Mouse (Mus musculus): ENCODE results near the gene Nfatc2ip. TPM values are rescaled to one million over a fixed set of nuclear protein-coding genes. Genes with fewer than 3 reads are reported as not detected.
A peak's percentile ranks its signal among the peaks of the same experiment; 100 is the strongest.

Nfatc2ip gene
- polyA plus RNA-seq, 1 experiment from 2014 or later: 1.0 TPM

DNA sequence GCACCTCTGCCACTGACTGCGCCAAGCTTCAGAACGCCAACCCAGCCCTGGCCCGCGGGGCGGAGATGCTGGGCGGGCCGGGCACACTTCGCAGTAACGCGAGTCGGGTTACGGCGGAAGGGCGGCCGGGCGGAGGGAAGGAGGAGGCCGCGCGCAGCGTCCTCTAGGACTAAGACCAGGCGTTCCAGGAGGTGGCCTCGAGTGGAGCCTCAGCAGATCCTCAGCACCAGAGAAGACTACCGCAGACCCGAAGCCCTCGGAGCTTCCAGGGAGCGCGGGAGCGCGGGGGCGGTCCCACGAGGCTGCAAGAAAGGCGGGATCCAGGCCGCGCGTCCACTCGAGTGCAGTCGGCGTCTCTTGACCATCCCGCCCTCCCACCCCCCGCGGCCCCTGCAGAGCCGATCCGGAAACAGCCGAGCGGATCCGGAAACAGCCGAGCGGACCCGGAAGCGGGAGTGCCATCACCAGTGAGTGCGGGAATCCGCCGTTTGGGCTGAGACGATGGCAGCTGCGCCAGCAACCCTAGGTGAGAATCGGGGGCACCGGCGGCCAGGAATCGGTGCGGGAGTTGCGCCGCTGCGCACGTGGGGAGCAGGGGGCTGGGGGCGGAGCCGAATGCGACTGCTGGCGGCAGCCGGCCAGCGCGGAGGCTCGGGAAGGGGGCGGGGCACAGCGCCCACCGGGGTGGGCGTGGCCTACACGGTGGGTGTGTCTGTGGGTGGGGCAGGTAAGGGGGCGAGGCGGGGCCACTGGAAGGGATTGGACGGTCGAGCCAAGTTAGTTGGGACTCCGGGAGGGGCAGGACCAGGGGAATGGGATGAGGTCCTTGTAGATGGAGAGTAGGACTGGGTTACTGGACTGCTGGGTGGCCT is 32.3 kb upstream of the Nfatc2ip start, which contains the start of gene Rabep2:
Gene Rabep2, plus strand, starts transcription at position 129 of the 872 bp plus-strand sequence.
- Histone ChIP-seq H3K4me3 (peak within 1 kb of the TSS; percentile 75), H3K9me3 (no peaks in the 10 kb centered on the region), H3K27me3 (replicated peaks) (no peaks in the 10 kb centered on the region), H3K4me1 (peaks cover 18% of the 10 kb centered on the region), H3K27ac (replicated peaks) (peak within 1 kb of the TSS; percentile 91), H3K4me2 (peak within 1 kb of the TSS; percentile 72), H3K9ac (peak within 1 kb of the TSS; percentile 88), H3K36me3 (peaks cover 21% of the 10 kb centered on the region)
- peak; percentile 89 for ATAC-seq (ENCODE audit: extremely low read depth, insufficient number of reproducible peaks, low FRiP score, low TSS enrichment)
- under 1% methylated on average over 81 of the region's 82 CpGs for WGBS

DNA sequence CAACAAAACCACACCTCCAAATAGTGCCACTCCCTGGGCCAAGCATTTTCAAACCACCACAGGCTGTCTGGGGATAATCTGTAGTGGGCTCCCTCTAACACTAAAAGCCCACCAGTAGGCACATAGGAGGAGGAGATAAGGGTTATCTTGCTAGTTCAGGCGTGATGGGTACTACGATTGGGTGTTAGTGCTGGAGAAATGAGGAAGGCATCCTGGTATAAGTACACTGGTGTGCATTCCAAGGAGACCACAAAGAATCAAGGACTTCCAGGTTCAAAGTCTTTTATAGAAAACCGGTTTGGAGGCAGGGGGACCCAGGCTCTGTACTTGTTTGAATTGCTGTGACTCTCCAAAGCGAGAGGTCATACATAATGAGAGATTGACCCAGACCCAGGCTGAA is 31.6 kb upstream of the Nfatc2ip start:
- Histone ChIP-seq H3K27me3 (replicated peaks) (no peaks in the 10 kb centered on the region), H3K27ac (replicated peaks) (peak overlapping the region; percentile 91), H3K4me1 (peaks cover 18% of the 10 kb centered on the region), H3K4me2 (peak overlapping the region; percentile 72), H3K36me3 (peaks cover 16% of the 10 kb centered on the region), H3K9me3 (no peaks in the 10 kb centered on the region), H3K4me3 (peak overlapping the region; percentile 75), H3K9ac (peak overlapping the region; percentile 88)
- ATAC-seq (ENCODE audit: extremely low read depth, insufficient number of reproducible peaks, low FRiP score, low TSS enrichment): no peak
- WGBS: 8% methylated on average over 4 of the region's 4 CpGs

DNA sequence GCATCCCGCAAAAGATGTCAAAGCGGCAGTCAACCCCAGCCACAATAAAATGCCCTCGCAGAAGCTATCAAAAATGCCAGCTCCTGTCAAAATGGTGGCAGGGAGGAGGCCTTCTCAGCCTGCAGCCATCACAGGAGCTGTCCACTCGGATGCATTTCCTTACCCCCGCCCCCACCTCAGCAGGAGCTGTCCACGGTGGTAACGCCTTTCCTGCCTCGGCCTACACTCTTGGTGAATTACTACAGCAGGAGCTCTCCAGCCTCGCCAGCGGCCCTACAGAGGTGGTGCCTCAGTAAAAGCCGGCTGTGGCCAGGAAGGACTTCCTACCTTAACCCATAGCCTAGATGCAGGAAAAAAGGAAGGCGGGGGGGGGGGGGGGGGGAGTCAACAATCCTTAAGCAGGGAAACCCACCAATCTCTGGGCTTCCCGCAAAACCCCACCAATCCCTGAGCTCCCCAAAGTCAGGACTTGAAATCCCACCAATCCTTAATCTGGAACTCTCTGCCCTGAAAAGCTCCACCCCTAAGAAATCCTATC is 30.9 kb upstream of the Nfatc2ip start:
- ATAC-seq (ENCODE audit: extremely low read depth, insufficient number of reproducible peaks, low FRiP score, low TSS enrichment): no peak
- no peaks in the 10 kb centered on the region for H3K27me3 ChIP-seq (replicated peaks)
- no peaks in the 10 kb centered on the region for H3K9me3 ChIP-seq
- H3K9ac ChIP-seq: no peak overlapping the region
- WGBS: 35% methylated on average over 12 of the region's 13 CpGs
- no peak overlapping the region for H3K27ac ChIP-seq (replicated peaks)
- H3K36me3 ChIP-seq: peaks cover 13% of the 10 kb centered on the region
- H3K4me3 ChIP-seq: no peak overlapping the region
- peaks cover 18% of the 10 kb centered on the region for H3K4me1 ChIP-seq
- no peak overlapping the region for H3K4me2 ChIP-seq

DNA sequence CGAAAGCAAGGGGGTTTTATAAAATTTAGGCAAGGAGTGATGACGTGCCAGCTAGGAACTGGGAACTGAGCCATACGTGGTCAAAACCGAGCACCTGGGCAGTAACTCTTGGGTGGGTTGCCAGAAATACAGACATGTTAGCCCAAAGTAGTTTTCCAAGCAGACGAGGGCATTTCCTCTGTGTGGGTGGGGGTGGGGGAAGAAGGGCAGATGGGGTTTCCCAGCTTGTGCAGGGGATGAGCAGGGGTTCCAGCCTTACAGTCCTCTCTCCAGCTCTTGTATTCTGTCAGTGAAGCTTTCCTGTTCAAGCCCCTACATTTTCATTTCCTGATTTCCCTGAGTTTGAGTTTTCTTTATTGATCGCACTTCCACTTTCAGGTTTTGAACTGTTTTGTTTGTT is 27.6 kb upstream of the Nfatc2ip start:
- Histone ChIP-seq H3K9me3 (no peaks in the 10 kb centered on the region), H3K4me3 (no peak overlapping the region), H3K9ac (no peak overlapping the region), H3K4me1 (peaks cover 8% of the 10 kb centered on the region), H3K4me2 (no peak overlapping the region), H3K27ac (replicated peaks) (no peak overlapping the region), H3K36me3 (no peaks in the 10 kb centered on the region), H3K27me3 (replicated peaks) (no peaks in the 10 kb centered on the region)
- 61% methylated on average over 6 of the region's 6 CpGs for WGBS
- ATAC-seq (ENCODE audit: extremely low read depth, insufficient number of reproducible peaks, low FRiP score, low TSS enrichment): no peak

DNA sequence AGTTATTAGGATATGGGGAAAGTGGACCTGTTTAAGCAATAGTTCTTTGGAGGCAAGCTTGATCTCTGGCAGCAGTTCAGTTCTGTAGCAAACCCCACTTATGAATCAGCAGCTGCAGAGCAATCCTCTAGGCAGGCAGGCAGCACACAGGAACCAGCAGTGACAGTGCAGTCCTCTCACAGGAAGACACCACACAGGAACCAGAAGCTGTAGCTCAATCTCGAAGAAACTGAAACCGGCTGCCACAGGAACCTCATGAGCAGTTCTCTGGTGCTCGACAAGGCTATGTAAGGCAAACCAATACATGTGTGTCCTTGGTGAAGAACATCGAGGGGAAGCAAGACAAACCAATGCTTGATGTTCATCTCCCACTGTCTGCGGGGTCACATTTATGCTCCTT is 25.2 kb upstream of the Nfatc2ip start:
- Histone ChIP-seq H3K4me2 (no peak overlapping the region), H3K4me3 (no peak overlapping the region), H3K4me1 (no peaks in the 10 kb centered on the region), H3K27ac (replicated peaks) (no peak overlapping the region), H3K9me3 (no peaks in the 10 kb centered on the region), H3K27me3 (replicated peaks) (no peaks in the 10 kb centered on the region), H3K9ac (no peak overlapping the region), H3K36me3 (no peaks in the 10 kb centered on the region)
- WGBS: 81% methylated on average over 5 of the region's 5 CpGs
- no peak for ATAC-seq (ENCODE audit: extremely low read depth, insufficient number of reproducible peaks, low FRiP score, low TSS enrichment)

DNA sequence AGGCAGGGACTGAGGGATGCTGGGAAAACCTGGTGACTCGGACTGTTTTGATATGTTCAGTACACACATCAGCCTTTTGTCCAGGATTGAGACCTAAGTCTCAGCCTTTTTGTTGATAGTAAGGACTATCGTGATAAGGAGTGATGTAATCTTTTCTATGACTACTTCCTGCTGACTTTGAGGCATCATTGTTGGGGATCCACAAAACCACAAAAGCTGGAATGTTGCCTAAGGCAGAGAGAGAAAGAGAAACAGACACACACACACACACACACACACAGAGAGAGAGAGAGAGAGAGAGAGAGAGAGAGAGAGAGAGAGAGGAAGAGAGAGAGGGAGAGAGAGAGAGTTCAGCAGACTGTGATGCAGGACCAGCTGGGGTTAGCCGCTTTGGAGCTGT is 22.0 kb upstream of the Nfatc2ip start:
- H3K4me1 ChIP-seq: no peaks in the 10 kb centered on the region
- H3K27me3 ChIP-seq (replicated peaks): 0 out of 2 replicates have a peak, but pooled peaks cover 6% of the 10 kb centered on the region
- 55% methylated on average over 3 of the region's 3 CpGs for WGBS
- no peak overlapping the region for H3K4me2 ChIP-seq
- no peaks in the 10 kb centered on the region for H3K36me3 ChIP-seq
- no peak for ATAC-seq (ENCODE audit: extremely low read depth, insufficient number of reproducible peaks, low FRiP score, low TSS enrichment)
- H3K27ac ChIP-seq (replicated peaks): no peak overlapping the region
- H3K9ac ChIP-seq: no peak overlapping the region
- H3K4me3 ChIP-seq: no peak overlapping the region
- no peaks in the 10 kb centered on the region for H3K9me3 ChIP-seq

DNA sequence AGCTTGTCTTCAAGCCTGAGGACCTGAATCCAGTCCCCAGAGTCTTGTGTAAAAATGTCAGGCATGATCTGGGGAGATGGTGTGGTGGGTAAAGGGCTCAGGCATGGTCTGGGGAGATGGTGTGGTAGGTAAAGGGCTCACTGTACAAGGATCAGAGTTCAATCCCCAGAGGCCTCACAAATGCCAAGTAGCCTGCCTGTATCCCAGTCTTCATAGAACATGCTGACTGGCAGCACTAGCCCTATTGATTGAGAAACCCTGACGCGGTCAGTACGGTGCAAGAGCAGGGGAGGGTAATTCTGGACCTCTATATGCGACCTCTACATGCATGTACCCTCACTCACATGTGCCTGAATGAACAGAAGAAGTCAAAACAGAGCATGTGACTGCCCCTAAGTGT is 21.1 kb upstream of the Nfatc2ip start:
- no peak for ATAC-seq (ENCODE audit: extremely low read depth, insufficient number of reproducible peaks, low FRiP score, low TSS enrichment)
- Histone ChIP-seq H3K4me1 (no peaks in the 10 kb centered on the region), H3K9me3 (no peaks in the 10 kb centered on the region), H3K27ac (replicated peaks) (no peak overlapping the region), H3K27me3 (replicated peaks) (0 out of 2 replicates have a peak, but pooled peaks cover 6% of the 10 kb centered on the region), H3K4me3 (no peak overlapping the region), H3K4me2 (no peak overlapping the region), H3K36me3 (no peaks in the 10 kb centered on the region), H3K9ac (no peak overlapping the region)
- 80% methylated on average over 4 of the region's 4 CpGs for WGBS

DNA sequence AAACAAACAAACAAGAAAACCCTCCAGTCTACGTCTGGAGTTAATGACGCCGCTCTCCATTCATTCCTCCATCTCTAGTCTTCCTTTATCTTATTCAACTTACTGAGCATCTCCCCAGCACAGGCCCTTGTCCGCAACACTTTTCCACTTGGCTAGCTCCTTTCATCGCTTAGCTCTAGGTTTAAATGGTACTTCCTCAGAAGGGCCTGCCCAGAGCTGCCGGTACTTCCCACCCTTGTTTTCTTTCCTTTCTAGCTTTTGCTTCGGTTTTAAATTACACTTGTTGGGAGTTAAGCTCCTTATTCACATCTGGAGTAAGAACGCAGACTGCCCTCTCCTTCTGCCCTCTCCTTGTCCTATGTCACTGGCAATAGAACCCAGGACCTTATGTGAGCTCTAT is 20.5 kb upstream of the Nfatc2ip start:
- Histone ChIP-seq H3K4me1 (no peaks in the 10 kb centered on the region), H3K27ac (replicated peaks) (no peak overlapping the region), H3K27me3 (replicated peaks) (0 out of 2 replicates have a peak, but pooled peaks cover 6% of the 10 kb centered on the region), H3K9me3 (no peaks in the 10 kb centered on the region), H3K9ac (no peak overlapping the region), H3K4me3 (no peak overlapping the region), H3K4me2 (no peak overlapping the region), H3K36me3 (no peaks in the 10 kb centered on the region)
- ATAC-seq (ENCODE audit: extremely low read depth, insufficient number of reproducible peaks, low FRiP score, low TSS enrichment): no peak
- WGBS: 48% methylated on average over 8 of the region's 8 CpGs

DNA sequence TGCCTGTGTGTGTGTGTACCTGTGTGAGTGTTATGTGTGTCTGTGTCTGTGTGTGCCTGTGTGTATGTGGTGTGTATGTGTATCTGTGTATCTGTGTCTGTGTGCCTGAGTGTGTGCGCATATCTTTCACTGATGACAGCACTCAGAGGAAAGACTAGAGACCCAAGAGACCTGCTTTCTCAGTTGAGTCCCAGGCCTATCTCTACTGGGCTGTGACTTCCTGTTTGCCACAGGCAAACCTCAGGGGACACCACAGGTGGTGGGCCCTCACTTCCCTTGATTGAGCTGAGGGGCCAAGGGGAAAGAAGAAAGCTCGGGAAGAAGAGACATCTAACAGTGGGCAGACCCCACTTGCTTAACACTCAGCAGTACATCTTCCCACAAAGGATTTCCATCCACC is 20.1 kb upstream of the Nfatc2ip start:
- 45% methylated on average over 2 of the region's 2 CpGs for WGBS
- ATAC-seq (ENCODE audit: extremely low read depth, insufficient number of reproducible peaks, low FRiP score, low TSS enrichment): no peak

DNA sequence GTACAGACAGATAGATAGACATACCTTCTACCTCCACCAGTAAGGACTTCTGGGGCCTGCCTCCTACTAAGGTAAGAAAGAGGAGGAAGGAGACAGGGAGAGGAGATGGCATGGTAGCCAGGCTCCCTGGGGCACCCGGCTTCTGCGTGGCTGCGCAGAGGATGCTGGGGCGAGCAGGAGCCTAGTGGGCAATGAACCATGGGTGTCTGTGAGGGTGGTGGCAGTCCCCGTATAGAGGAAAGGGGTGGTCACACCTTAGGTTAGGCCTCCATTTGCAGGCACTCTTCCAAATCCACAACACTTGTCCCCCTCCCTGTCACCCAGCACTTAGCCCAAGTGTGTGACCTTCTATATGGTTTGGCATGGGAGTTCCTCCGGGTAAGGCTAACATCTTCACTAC is 18.2 kb upstream of the Nfatc2ip start, which contains the start of gene Cd19:
Gene Cd19, minus strand, starts transcription at position 165 of the 400 bp plus-strand sequence.
- Histone ChIP-seq H3K4me1 (no peaks in the 10 kb centered on the region), H3K4me2 (no peak within 1 kb of the TSS), H3K9ac (no peak within 1 kb of the TSS), H3K4me3 (no peak within 1 kb of the TSS), H3K36me3 (no peaks in the 10 kb centered on the region), H3K27ac (replicated peaks) (no peak within 1 kb of the TSS), H3K27me3 (replicated peaks) (peaks cover 14% of the 10 kb centered on the region; the same call in 1 of the 2 replicates), H3K9me3 (no peaks in the 10 kb centered on the region)
- WGBS: 89% methylated on average over 6 of the region's 6 CpGs
- ATAC-seq (ENCODE audit: extremely low read depth, insufficient number of reproducible peaks, low FRiP score, low TSS enrichment): no peak

More for the DNA sequence above, 20.1 kb upstream of the Nfatc2ip start:
- Histone ChIP-seq H3K9me3 (no peaks in the 10 kb centered on the region), H3K36me3 (no peaks in the 10 kb centered on the region), H3K27ac (replicated peaks) (no peak overlapping the region), H3K27me3 (replicated peaks) (peaks cover 8% of the 10 kb centered on the region; the same call in 1 of the 2 replicates), H3K9ac (no peak overlapping the region), H3K4me1 (no peaks in the 10 kb centered on the region), H3K4me3 (no peak overlapping the region), H3K4me2 (no peak overlapping the region)

DNA sequence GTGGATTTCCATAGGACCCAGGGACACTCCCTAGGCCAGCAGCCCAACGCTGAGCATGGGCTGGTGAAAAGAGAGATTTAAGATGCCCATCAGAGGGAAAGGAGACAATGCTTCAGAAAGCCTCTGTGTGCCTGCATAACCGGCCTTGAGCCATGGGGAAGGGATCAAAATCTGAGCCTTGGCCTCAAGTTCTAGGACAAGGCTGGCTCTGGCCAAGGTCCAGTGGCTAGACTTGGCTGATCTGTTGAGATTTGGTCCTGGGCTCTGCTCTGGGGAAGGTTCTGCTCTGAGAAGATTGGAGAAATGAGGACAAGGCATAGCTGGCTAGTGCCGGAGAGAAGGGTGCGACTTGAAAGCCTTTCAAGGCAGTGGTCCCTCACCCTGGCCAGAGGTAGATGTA is 14.5 kb upstream of the Nfatc2ip start:
- no peaks in the 10 kb centered on the region for H3K9me3 ChIP-seq
- no peak overlapping the region for H3K9ac ChIP-seq
- WGBS: 76% methylated on average over 4 of the region's 4 CpGs
- H3K4me1 ChIP-seq: no peaks in the 10 kb centered on the region
- no peak overlapping the region for H3K4me3 ChIP-seq
- no peak overlapping the region for H3K27ac ChIP-seq (replicated peaks)
- peaks cover 14% of the 10 kb centered on the region; the same call in 1 of the 2 replicates for H3K27me3 ChIP-seq (replicated peaks)
- no peak overlapping the region for H3K4me2 ChIP-seq
- no peak for ATAC-seq (ENCODE audit: extremely low read depth, insufficient number of reproducible peaks, low FRiP score, low TSS enrichment)
- no peaks in the 10 kb centered on the region for H3K36me3 ChIP-seq

All from heart, embryonic 13.5 days (tissue).